Mouse (Mus musculus): ENCODE data around the gene Pygo2.
"Not testable (repeated sequence)": the region's sequence is repeated elsewhere in the genome, so short reads cannot be mapped to it uniquely, and the experiment has no call there.

Pygo2 gene

DNA sequence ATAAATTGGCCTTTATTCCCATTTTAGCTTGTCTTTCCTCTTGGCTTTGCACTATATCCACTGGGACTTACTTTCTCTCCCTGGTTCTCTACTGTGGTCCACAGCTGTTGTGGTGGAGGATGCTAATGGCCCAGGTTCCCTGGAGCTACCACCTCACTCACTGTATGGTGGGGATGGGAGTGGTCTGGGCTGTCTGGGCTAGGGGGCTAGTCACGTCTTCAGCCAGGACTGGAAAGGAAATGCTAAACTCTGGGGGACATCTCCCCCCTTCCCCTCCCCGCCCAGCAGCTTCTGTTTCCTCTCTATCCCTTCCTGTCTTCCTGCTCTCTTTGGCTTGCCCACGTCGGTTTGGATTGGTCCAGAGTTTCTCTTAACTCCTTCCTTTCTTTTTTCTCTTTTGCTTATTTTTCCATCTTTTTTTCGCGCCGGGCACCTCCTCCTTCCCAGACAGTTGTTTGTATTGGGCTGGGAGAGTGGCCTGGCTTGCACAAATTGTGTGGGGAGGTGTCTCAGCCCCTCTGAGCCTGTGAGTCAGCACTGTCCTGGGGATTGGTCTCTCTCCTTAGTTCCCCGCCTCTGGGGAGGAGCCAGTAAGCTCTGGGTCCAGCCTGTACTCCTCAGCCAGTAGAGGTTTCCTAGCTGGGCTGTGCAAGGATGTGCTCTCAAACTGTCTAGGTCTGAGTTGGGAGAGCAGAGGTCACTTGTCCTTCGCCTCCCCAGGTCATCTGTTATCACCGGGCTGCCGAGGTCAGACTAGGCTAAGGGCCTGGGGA, 8.8 kb upstream of the Pygo2 start:
- peak; percentile 35 for DNase-seq

DNA sequence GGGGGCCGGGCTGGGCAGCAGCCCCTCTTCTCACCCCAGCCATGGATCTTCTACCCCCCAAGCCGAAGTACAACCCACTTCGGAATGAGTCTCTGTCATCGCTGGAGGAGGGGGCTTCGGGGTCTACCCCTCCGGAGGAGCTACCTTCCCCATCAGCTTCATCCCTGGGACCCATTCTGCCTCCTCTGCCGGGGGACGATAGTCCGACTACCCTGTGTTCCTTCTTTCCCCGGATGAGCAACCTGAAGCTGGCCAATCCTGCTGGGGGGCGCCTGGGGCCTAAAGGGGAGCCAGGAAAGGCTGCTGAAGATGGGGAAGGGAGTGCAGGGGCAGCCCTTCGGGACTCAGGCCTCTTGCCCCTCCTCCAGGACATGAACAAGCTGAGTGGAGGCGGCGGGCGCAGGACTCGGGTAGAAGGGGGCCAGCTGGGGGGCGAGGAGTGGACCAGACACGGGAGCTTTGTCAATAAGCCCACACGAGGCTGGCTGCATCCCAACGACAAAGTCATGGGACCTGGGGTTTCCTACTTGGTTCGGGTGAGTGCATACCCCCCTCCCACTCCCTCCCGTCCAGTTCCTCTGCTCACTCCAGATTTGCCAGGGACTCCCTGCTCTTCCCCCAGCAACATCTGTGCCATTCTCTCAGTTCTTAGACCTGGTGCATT, 8.1 kb upstream of the Pygo2 start:
- DNase-seq: no peak

DNA sequence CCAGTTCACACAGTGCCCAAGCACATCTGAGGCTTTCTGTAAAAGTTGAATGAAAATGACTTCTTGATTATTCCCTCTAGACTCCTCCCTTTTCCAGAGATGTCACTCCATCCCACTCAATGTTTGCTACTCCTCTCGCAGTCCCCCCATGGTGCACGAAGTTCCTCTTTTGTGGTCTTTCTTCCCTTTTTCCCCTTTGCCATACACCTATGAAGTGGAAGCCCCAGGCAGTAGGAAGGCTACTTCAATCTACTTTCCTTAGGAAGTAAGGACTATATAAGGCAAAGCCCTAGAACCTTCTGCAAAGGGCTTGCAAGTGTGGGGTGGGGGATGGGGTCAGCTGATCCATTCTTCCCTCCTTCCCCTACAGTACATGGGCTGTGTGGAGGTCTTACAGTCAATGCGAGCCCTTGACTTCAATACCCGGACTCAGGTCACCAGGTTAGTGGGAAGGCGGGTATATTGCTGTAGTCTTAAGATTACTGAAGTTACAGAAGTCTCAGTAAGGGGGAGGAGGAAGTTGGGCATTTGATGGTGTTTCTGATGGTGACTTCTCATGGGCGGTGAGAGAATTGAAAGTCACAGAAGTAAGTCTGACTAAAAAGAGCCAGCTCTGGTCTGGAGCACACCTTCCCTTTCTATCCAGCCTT, 7.3 kb upstream of the Pygo2 start:
- no peak for DNase-seq

DNA sequence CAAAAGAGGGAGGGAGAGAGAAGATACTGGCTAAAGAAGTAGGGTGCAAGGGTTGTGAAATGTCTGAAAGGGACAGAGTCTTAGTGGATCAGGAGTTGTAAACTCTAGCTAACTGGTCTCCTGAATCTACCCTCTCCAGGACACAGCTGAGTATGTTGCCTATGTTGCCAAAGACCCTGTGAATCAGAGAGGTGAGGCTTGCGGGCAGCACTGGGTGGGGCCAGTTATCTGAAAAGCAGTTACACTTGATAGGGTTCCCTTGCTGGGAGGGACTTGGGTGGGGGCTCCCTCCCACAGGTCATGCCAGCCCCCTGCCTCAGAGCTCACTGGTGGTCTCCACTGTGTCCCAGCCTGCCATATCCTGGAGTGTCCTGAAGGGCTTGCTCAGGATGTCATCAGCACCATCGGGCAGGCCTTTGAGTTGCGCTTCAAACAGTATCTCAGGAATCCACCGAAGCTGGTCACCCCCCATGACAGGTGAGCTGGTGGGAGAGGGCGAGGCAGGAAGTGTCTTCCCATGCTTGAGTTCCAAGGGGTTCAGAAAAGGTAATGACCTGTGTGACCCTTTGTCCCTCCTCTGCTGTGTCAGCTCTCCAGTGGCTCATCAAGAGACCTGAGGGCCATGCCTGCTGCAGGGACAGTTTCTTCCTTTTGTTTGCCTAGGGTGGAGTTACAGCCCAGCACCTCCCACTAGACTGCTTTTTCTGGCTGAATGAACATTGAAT, 5.4 kb upstream of the Pygo2 start:
- DNase-seq: no peak

DNA sequence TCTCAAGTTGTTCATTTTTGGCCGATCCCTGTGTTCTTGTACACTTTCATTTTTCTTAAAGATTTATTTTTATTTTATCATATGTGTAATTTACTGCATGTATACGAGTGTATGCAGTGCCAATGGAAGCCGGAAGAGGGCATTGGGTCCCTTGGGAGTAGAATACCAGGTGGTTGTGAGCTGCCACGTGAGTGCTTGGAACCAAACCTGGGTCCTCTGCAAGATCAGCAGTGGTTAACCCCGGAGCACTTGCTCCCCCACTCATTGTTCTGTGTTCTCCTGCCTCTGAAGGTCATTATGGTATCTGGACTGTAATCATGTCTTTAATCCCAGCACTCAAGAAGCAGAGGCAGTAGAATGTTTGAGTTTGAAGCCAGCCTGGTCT, 4.9 kb upstream of the Pygo2 start:
- DNase-seq: no peak

DNA sequence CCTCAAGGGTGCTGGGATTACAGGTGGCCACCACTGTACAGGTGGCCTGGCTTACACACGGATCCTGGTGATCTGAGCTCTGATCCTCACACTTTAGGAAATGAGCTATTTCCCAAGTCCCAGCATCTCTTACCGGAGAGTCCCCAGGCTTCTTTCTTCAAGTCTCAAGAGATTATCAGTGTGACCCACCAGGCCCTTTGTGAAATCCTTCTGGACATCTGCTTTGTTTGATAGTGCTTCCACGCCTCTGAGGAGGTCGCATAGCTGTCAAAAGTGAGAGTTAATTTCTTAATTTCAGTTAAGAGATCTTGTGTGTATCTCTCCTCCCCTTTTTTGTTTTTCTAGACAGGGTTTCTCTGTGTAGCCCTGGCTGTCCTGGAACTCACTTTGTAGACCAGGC, 4.1 kb upstream of the Pygo2 start:
- no peak for DNase-seq

DNA sequence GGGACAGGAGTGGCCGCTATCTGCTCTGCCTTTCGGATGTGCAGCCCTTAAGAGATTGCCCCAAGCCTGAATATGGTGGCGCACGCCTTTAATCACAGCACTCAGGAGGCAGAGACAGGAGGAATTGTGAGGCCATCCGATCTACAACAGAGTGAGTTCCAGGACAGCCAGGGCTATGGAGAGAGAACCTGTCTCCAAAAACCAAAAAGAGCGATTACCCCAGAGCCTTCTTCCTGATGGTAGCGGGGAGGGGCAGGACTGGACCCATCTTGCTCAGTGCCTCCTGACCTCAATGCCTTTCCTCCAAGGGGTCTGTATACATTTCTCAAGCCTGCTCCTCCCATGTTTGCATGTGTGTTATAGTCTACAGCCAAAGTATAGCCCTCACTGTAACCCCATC, 993 bp upstream of the Pygo2 start:
- not testable (repeated sequence) for DNase-seq

DNA sequence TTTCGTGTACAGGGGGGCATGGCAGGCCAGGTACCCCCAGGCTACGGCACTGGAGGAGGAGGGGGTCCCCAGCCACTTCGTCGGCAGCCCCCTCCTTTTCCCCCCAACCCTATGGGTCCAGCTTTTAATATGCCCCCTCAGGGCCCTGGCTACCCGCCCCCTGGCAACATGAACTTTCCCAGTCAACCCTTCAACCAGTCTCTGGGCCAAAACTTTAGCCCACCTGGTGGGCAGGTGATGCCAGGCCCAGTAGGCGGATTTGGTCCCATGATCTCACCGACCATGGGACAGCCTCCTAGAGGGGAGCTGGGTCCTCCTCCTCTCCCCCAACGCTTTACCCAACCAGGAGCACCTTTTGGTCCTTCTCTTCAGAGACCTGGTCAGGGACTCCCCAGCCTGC, 2.6 kb downstream of the Pygo2 start:
- no peak for DNase-seq

DNA sequence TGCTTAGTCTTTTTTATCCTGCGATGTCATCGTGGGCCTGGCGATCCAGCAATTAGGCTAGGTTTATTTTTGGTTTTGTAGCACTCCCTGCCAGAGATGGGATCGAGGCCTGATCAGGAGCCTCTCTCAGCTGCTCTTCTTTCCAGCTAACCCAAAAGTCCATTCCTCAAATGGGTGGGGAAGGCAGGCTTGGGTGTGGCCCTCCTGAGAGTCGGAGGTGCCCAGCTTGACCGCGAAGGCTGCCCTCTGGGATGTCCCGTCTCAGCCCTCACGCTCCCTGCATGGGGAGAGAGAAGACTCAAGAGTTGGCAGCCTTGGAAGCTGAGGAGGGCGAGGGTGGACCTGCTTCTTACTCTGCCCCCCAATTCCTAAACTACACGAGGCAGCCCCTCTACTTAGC, 4.5 kb downstream of the Pygo2 start:
- DNase-seq: no peak

DNA sequence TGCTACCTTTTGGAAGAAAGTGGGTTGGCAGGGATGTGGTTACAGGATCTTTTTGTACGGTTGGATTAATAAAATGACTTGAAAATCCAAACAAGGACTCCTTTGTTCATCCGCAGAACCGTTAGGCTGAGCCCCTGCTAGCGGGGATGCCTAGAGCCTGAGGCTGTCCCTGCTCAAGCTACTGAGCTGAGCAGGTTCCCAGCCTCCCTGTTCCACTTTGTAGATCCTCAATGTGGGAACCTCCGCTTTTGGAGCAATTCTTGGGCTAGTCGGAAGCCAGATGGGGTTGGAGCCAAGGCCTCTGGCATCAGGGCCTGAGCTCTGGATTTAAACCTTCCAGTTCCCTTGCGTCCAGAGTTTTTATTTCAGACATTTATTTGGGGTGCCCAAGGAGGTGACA, 5.0 kb downstream of the Pygo2 start:
- DNase-seq: no peak

DNA sequence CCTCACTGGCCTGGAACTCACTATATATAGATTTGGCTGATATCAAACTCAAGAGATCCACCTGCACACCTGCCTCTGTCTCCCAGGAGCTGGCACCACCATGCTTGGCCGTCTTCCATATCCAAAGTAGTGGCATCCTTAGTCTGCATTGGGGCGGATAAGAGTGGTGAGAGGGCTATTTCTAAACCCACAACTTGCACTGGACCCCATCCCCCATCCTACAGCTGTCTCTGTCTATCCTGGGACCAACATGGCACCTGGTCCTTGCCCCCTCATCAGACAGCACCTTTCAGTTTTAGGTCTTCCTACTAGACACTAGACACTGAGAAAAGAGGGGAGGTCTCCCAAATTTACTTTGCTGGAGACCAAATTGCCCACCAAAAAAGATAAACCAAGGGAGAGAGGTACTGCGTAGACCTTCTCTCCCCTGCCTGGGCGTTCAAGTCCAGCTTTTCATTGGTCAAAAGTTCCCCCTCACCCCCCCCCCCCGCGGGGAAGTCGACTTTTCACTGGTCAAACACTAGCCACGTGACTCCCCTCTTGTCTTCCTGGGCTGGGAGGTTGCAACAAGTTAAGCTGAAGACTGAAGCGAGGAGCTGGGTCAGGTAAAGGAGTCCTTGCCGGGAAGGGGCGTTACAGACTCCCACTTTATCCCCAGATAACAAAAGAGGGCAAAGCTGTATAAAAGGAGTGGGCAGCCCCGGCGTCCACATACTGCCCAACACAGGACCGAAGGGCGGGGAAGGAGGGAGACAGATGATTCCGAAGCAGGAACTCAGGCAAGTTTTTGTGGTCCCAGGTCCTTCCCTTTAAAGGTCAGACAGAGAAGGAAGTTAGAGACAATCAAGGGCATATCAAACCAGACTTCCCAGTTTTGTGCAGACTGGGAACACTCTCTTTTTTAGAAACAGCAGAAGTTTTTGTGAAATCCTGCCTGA, 6.4 kb downstream of the Pygo2 start, which contains the start of gene Pbxip1:
TSS of gene Pbxip1 (plus strand) at position 531 of the 938 bp plus-strand sequence.
- no peak for DNase-seq

DNA sequence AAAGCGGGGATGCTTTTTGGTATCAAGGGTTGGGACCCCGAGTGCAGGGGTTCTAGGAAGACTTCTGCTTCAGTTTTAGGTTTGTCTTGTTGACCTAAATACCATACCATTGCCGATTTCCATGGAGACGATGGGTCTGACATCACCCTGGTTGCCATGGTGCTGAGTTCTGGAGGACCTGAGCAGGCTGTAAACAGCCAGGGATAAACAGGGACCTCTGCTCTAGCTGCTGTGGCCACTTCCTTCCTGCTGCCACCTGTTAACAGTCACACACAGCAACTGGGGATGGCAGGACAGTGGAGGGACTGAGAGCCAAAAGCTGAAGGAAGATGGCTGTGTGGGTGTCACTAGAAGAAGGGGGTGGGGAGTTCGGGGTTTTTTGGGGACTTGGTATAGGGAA, 7.3 kb downstream of the Pygo2 start:
- no peak for DNase-seq

DNA sequence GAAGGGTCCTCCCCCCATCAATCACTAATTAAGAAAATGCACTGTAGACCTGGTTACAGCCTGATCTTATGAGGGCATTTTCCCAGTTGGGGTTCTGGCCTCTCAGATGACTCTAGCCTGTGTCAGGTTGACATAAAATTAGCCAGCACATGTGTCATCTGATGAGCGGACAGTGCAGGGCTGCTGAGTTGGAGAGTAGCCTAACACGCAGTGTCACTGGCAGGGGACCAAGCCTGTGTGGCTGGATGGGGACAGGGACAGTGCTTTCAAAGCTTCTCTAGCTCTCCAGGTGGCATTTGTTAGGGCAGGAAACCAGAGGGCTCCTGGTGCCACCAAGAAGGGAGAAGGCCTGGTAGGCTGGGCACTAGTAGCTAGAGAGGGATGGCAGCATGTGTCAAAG, 10.7 kb downstream of the Pygo2 start:
- no peak for DNase-seq

DNA sequence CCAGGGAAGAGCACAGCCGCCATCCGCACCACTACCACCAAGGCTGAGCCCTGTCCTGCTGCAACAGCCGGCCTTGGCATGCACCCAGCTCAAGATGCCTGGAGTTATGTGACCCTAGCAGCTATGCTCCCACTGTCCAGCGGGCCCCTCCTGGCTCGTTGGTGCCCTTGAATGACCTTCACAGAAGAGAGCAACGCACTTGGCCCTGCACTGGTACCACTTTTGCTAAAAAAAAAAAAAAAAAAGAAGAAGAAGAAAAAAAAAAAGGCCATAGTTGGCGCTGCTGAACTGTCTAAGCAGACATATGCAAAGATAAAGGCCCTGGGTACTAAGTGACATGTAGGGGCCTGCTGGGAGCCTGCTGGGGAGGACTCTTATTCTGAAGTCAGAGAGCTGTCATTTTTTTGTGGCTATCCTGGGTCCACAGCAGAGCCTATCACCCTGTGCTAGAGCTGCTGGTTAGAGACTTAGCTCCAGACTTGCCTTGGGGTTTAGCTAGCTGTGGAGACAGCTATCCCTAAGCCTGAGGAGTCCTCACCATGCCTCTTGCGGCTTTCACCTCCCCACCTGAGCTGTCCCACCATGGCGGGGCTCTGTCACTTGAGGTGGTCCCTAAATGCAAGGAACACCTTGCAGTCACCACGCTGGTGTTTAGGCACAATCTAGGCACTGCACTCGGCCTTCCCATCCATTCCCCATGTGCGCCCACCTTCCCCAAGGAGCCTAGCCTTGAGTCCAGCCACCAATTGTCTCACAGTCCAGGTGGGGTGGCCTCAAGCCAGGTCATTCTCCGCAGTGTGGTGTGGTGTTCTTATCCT, 18.9 kb downstream of the Pygo2 start:
- DNase-seq: no peak

DNA sequence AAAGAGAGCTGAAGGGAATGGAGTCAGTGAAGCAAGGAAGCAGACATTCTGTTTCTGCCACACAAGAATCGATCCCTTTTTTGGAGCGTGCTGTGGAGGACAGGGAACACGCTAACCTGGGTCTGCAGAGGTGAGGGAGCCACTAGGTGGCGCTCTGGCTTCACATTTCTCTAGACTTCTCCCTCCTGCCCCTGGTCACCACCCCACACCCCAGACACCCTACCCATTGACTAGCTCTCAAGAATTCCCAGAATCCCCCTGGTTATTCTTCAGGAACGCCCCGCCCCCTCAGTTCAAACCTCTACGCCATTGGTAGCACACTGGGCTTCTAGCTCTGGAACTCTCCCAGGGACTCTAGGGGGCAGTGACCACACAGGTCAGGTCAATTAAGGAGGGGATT, 19.5 kb downstream of the Pygo2 start:
- peak; percentile 66 for DNase-seq

DNA sequence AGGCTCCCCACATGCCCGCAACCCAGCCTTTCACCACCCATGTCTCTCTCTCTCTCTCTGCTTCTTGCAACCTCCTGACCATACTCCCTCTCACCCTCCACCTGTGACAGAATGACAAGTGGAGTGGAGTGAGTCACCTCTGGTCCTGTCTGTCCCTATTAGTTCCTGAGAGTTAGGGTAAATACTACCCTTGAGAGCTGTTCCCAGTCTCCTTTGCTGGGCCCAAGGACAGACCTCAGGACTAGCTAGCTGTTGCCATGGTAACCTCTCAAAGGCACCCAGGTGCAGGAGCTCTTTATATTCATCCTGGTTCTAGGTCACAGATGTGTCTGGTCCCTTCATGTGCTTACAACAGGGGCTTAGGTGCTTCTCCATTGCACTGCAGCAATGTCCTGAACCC, 21.9 kb downstream of the Pygo2 start:
- DNase-seq: no peak

DNA sequence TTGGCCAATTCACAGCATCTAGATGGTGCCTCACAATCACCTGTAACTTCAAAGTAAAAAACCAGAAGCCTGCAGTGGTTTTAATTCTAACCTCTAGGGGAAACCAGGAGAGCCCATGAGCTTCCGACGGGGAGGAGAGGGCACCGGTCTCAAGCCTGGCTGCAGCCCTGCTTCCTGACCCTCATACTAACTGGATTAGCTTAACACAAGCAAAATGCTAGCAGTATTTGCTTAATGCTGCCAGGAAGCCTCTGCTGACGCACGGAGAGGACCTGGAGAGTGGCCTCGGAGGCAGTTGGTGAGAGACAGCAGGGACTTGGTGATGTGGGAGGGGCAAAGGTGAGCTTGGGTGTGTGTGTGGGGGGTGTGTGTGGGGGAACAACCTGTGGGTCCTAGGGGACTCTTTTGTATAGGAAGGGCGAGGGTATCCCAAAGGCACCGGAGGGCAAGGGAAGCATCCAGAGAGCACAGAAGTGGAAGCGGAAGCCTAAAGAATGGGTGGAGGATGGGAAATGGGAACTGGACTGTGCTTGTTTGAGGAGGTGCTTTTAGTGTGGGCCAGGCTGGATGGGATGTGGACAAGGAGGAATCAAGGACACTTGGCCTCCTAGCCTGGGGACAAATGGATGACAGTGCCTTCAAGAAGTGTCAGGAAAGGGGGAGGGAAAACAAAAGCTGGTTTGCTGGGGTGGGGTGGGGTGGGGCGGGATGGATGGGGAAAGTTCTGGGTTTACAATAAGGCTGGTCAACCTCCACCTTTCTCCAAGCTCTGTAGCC, 24.6 kb downstream of the Pygo2 start, which contains the start of gene Pmvk:
TSS of gene Pmvk (plus strand) at position 141 of the 777 bp plus-strand sequence.
- DNase-seq: no peak

DNA sequence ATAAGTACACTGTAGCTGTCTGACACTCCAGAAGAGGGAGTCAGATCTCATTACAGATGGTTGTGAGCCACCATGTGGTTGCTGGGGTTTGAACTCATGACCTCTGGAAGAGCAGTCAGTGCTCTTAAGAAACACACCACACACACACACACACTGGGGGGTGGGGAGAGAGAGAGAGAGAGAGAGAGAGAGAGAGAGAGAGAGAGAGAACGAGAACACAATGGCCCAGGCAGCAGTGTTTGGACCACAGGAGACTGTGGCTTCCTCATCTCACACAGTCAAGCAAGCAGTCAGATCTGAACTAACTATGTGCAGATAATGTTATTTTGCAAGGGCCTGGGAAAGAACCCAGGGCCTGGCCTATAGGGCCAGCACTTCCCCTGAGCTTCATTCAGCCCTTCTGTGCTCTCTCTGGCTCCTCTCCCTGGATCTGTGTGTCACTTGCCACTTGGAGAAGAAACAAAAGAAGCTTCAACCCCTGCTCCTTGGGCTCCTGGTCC, 25.8 kb downstream of the Pygo2 start:
- DNase-seq: no peak

DNA sequence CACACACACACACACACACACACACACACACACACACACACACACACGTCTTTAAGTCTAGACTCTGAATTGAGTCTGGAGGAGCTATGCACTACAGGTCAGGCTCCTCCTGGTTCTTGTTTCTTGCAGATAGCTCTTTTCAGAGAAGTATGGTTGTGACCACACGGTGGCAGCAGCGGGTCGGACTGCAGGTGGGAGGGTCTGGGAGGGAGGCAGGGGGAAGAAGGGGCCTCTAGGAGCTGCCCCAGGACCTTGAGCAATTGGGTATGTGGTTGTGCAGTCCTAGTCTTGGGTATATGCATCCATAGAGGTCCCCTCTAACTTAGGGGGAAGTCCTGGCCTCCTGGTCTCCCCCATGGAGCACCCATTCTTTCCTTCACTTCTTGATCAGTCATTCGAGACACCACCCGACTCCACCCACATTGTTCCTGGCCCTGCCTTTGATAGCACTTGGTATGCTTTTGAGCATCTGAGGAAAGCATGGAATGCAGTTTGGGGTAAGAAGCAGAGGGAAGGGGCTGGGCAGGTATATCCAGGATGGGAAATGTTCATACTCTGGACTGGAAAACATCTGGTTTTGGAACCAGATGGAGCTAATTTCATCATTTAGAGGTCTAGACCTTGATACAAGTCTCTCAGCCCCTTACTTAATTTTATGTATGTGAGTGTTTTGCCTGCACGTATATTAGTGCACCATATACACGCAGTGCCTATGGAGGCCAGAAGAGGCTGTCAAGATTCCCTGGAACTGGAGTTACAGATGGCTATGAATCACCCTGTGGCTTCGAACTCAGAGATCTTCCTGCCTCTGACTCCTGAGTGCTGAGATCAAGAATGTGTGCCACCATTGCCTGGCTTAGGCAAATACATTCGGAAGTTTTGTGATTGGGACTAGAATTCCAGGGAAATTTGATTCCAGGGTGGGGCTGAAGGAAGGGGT, 27.0 kb downstream of the Pygo2 start:
- DNase-seq: peak; percentile 45
